Mouse (Mus musculus): Measurements from ENCODE around the gene Ano2. TPM values are rescaled to one million over a fixed set of nuclear protein-coding genes. Genes with fewer than 3 reads are reported as not detected.

The Ano2 gene
- total RNA-seq (2015), result not detected in 2 replicates
- not detected in 2 replicates for total RNA-seq (2017)

DNA sequence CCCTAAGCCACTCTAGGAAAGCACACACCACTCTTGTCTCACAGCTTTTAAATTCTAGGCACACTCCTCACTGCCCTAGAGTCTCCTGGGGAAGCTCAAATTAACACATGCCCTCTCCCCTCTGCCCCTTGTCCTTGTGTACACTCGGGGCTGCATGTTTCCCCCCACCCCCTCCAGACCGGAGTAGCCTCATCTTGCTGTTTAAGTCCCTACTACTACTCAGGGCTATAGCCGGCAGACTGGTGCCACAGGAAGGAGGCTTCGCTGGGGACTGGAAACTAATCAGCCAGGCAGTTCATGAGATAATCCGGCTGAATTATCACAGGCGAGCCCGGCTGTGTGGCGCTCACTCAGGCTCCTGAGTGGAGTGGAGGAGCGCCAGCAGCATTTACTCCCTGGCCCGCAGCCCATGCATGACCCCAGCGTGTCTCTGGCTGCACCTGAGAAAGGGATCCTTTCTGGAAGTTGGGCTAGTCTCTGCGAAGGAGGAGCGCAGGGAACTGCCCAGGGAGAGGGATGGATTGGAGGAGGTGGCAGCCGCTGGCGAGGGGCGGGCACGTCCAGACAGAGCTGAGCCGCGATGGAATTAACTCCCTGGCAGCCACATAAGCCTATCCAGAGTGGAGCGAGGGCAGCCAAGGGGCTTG is at the start of gene Ano2:
Gene Ano2, plus strand, starts transcription at position 363 of the 647 bp plus-strand sequence.
- ATAC-seq (replicated peaks; ENCODE audit: poor library complexity), result no peak

DNA sequence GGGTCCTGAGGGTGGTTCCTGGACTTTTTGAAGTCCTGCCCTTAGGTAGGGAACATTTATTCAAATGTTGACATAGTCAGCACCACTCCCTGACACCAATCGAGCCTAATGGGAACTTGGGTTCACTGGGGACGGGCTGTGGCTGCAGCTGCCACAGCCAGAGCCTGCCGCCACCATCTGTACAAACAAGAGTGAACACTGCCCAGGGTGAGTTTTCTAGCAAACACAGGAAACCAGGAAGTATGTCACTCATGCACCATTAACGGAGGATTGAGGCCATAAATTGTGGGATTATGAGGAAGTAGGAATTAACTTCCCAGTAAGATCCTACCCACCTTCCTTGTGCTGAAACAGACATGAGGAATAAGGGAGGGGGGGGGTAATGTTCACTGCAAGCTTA is 49.7 kb upstream of the Ano2 start:
- no peak for ATAC-seq (replicated peaks; ENCODE audit: poor library complexity)

DNA sequence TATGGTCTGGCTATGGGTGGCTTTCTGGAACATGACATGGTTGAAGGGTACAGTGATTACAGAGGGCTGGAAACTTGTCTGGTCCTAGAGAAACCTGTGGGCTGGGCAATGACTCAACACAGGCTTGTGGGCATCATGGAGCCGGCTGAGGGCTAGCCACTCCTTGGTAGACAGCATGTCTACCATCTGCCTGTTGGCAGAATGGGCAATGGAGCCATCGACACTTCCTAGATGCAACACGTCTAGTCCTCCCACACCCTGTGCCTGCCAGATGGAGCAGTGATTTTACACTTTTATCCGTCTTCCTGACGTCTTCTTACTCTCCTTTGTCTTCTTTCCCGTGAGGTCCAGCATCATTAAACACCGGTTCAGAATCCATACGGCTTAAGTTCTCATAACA is 49.1 kb upstream of the Ano2 start:
- no peak for ATAC-seq (replicated peaks; ENCODE audit: poor library complexity)

DNA sequence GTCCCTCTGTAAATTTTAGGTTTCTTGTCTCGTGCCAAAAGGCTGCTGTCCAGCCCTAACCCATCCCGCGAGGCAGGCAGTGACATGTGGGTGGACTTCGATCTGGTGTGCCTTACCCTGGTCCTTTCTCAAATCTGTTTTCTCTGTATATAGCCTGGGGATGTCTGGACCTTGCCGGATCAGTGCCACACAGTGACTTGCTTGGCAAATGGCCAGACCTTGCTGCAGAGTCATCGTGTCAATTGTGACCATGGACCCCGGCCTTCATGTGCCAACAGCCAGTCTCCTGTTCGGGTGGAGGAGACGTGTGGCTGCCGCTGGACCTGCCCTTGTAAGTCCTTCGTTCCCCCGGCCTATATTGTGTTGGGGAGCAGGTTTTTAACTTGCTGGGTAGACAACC is 41.3 kb upstream of the Ano2 start:
- no peak for ATAC-seq (replicated peaks; ENCODE audit: poor library complexity)

DNA sequence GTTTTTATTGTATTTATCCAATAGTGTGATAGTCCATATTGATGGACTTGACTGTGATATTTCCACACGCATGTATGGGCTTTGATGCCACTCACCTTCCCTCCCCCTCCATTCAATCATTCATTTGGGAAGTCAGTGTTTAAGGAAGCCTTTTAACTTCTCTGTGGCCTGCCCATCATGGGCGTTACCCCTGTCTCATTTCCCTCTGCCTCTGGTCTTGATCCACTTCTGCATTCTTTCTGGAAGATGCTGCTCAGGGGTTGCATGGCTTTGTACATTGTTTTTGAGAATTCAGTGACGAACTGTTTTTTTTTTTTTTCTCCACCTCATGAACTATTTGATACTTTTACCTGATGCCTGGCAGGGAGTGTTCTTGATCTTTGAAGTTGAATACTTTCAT is 38.9 kb upstream of the Ano2 start:
- no peak for ATAC-seq (replicated peaks; ENCODE audit: poor library complexity)

DNA sequence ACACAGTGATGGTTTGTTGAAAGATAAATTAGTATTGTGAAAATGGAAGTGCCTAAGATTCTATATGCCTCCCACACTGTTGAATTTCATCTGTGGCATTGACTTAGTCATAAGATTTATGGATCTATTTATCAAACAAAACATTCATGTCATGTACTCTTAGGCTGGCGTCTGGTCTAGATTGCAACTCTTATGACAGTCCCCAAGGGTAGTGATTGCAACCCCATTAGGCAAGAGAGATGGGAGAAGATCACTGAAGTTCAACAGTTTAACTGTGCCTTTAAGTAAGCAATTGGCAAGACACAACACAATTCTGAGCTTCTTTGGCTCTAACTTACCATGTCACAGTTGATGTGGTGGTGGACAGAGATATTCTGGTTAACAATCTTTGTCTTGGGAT is 36.8 kb upstream of the Ano2 start:
- ATAC-seq (replicated peaks; ENCODE audit: poor library complexity), result no peak

DNA sequence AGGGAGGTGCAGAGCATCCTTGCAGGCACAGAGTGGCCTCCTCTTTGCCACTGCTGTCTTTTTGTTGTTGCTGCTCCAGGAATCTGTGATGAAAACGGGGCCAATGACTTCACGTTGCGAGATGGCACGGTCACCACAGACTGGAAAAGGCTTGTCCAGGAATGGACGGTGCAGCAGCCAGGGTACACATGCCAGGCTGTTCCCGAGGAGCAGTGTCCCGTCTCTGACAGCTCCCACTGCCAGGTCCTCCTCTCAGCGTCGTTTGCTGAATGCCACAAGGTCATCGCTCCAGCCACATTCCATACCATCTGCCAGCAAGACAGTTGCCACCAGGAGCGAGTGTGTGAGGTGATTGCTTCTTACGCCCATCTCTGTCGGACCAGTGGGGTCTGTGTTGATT is 33.3 kb upstream of the Ano2 start:
- ATAC-seq (replicated peaks; ENCODE audit: poor library complexity), result no peak

DNA sequence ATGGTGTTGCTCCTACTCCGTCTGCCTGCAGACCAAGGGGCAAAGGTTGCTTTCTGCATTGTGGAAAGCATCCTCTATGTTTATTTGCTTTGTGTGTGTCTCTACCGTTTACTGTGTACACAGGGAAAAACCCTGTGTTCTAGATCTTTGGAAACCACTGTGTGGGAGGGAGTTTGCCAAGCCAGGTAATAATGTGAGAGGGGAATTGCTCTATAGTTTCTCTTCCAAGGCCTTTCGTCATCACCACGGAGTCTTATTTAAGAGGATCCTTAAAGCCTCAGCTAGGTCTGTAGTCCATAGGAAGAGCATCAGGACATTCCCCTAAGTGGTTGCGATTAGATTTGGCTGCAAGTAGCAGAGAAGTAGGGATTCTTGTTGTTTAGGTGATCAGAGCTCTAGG is 32.3 kb upstream of the Ano2 start:
- ATAC-seq (replicated peaks; ENCODE audit: poor library complexity), result no peak

DNA sequence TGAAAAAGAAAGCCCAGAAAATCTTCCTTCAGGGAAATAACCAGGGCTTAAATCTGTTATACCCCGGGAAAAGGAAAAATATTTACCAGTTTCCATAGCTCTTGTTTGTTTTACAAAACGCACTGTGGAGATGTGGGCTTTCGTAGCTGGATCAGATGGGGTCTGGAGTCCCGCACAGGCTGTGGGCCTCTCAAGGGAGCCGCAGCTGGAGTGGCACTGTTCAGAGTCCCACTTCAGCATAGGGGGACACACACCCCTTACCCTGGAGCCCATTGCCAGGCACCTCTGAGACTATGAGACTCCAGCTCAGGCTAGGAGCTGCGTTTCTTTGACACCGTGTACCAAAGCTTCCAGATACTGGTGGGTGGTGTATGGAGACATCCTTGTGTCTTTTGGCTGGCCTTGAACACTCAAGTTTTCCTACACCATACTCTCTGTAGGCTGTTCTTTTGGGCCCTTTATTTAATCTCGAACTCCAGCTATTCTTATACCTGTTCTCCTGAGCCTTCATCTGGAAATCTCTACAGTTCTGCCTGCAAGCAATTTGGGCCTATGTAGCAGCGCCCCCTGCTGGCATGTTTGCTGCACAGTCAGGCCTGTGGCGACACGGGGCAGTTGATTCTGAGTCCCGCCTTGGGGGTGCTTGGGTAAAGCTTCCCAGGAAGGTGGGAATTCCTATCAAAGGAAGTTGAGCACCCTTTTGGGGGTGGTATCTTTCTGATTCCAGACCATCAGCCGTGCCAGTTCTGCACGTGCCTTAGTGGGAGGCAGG is 28.9 kb upstream of the Ano2 start:
- ATAC-seq (replicated peaks; ENCODE audit: poor library complexity), result peak; percentile 86

DNA sequence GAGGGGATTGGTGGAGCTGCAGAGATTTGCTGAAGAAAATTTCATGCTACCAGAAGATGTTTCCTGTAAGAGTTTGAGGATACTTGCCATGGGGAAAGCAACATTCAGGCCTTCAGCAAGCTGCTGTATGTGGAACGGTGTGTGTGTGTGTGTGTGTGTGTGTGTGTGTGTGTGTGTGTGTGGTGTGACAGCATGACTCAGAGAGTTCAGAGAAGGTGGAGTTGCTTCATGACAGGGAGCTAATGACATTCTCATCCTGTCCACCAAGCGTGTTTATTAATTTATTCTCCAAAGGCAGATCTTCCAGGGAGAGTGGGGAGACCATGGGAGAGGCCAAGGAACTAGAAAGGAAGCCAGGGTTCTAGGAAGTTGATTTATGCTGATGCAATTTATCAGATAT is 26.3 kb upstream of the Ano2 start:
- ATAC-seq (replicated peaks; ENCODE audit: poor library complexity), result no peak

DNA sequence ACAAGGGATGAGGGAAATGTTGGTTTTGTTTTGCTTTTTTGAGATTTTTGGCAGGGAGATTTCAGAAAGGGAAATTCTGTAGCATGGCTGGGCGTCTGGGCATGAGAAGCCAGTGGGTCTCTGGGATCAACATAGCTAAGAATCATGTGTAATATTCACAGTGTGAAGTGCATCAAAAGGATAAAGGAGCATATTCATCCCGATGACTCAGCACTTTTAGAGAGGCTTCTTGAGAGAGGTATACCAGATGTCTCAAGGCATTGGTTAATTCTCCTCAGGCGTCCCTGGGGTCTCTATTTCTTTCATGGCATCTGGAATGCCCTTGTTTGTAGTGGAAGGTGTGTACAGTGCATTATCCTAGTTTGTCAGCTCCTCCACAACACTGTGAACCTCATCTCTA is 18.4 kb upstream of the Ano2 start:
- ATAC-seq (replicated peaks; ENCODE audit: poor library complexity), result no peak

DNA sequence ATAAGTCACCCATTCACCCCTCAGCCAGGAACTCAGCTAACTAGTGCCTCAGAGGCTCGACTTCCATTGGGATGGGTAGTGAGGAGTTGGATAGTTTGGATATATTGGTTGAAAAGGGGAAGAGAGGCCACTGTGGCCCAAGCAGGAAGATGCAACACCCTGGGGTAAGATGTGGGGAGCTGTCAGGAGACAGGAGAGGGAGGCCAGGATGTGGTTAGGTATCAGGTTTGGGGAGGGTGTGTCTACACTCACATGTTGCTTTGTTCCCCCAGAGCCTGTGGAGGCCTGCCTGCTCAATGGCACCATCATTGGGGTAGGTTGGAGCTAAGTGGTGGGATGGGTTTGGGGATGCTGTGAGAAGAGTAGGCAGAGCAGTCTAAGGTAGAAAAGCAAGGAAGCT is 11.7 kb upstream of the Ano2 start:
- ATAC-seq (replicated peaks; ENCODE audit: poor library complexity), result peak; percentile 81

DNA sequence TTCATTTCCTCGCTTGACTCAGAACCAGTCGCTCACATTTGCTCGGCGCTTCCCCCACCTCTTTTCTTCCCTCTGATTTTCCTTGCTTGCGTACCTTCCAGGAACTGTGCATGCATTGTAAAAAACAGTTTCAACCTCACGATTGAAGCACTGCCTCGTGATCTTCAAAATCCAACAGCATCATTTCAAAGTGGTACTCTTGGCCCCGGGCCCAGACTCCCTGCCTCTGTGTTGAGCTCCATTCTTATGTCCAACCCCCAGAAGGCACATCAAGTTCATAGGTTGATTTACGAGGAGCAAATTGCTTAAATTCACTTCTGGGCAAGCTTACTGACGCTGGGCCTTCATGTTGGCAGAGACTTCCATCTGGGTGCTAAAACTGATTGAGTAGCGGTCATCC is 9.6 kb upstream of the Ano2 start:
- no peak for ATAC-seq (replicated peaks; ENCODE audit: poor library complexity)

DNA sequence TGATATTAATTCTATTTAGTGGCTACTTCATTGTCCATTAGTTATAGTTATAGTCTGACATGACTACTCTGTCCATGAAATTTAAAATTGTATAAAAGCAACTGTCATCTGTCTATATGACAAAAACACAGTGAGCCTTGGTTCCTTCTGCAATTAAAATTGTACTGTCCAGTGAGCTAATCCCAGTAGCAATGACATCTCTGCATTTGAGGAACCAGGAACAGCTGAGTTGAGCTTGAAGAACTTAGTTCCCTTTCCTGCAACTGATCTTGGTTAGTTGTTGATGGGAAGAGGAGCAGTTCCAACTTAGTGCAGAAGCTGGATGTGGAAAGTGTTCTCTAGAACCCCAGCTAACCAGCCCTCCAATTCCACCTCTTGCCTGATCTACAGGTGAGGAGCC is 4.8 kb upstream of the Ano2 start:
- ATAC-seq (replicated peaks; ENCODE audit: poor library complexity), result peak; percentile 88

DNA sequence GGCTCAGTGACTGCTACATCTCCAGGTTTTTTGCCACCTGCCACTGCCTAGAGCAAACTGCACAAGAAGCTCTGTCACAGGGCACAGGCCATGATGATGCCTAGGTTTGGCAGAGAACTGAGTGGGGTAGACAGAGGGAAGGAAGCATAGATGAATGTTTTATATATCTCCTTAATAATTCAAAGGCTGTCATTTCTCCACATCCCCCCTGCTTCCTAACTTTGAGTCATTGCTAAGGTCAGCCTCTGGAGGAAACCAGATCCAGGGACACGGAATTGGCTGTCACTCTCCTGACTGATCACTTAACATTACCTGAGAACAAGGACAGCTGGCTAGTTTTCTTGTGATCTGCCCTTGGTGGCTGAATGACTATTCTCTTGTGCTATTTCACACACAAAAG is 2.2 kb upstream of the Ano2 start:
- no peak for ATAC-seq (replicated peaks; ENCODE audit: poor library complexity)

DNA sequence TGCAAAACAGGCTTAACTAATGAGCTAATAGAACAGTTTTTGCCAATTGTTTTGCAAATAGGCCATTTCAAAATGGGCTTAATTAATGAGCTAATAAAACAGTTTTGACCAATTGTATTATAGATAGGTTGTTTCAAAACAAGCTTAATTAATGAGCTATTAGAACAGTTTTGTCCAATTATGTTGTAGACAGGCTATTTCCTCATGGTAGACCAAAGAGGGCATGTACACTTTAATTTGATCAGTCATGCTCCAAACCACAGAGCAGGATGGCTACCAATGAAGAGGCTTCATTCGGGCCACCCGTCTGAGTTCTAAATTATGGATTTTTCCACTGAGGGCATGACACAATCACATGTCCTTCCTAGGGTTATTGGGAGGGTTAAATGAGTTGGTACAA is 10.9 kb downstream of the Ano2 start:
- ATAC-seq (replicated peaks; ENCODE audit: poor library complexity), result no peak

DNA sequence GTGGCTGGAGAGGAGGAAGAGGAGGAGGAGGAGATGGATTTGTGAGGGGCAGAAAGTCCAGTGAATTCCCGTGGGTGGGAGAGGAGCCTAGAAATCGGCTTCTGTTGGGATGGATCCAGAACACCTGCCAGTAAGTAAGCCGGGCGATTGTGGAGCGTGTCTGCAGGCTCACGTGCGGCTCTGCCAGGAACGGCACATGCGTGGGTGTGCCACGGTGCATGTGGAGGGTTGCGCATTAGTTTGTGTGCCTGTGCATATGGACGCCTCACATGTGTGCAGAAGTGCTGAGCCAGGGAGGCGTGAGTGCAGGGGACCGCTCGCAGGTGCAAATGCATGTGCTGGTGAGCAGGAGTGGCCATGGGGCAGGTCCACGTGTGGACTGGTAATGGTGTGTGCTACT is 21.0 kb downstream of the Ano2 start:
- no peak for ATAC-seq (replicated peaks; ENCODE audit: poor library complexity)

DNA sequence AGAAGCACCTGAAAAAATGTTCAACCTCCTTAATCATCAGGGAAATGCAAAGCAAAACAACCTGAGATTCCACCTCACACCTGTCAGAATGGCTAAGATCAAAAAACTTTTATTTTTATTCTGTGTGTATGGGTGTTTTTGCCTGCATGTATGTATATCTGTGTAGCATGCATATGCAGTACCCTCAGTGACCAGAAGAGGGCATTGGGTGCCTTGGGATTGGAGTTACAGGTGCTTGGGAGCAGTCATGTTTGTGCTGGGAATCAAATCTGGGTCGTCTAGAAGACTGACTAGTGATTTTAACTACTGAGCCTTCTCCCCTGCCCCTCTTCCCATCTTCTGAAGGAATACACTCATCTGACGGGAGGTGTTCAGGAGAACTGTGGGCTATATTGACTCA is 36.2 kb downstream of the Ano2 start:
- ATAC-seq (replicated peaks; ENCODE audit: poor library complexity), result no peak

DNA sequence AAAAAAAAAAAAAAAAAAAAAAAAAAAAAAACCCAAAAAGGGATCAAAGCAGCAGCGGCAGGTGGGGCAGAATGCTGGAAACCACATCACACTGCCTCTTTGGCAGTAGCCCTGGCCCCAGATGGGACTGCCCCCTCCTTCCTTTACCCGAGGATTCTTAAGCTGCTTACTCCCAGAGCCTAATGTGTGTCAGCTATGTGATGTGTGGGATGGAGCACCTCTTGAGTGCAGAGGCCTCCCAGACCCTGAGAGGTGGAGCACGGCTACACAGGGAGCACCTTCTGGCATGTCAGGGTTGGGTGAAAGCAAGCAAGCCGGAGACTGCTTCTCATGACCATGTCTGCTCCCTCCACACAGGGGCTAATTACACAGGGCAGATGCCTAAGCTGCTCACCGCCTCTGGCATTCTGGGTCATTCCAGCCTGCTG is 37.3 kb downstream of the Ano2 start:
- no peak for ATAC-seq (replicated peaks; ENCODE audit: poor library complexity)

DNA sequence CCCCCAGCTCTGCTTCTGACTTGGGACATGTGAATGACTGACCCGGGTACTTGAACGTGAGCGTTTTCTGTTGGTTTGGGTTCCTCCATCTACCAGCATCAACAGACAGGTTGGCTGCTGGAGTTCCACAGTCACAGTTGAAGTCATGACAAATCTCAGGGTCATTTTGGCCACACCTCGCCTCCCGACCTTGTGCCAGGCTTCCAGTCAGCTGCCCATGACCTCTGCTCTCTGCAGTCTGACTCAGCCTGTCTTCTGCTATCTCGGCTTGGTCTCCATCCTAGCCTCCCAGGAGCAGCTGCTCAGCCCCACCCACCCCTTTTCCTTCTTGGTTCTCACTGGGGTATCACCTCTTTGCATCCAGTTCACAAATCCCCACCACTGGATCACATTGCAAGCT is 39.3 kb downstream of the Ano2 start:
- ATAC-seq (replicated peaks; ENCODE audit: poor library complexity), result no peak

DNA sequence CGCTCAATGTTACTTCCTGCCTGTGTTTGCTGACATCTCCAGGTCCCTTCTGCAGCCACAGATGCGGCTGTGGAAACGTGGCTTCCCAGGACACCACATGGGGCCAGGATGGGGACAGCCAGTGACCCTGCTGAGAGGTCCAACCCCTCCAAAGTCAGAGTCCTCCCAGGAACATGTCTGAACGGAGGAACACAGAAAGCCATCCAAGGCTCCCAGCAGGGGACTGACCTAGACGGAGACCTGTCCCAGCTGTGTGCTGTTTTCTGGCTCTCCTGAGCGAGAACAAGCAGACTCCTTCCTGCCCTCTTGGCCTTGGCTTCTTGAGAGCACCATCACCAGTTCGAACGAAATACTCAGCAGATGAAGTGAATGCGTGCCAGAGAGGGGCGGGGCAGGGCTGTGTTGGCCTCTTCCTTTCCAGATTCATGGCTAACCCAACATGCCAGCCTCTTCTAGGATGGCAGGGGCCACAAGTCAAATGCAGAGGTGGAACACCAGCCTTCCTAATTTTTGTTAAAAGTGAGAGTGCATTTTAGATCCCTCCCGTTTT is 39.8 kb downstream of the Ano2 start:
- no peak for ATAC-seq (replicated peaks; ENCODE audit: poor library complexity)

DNA sequence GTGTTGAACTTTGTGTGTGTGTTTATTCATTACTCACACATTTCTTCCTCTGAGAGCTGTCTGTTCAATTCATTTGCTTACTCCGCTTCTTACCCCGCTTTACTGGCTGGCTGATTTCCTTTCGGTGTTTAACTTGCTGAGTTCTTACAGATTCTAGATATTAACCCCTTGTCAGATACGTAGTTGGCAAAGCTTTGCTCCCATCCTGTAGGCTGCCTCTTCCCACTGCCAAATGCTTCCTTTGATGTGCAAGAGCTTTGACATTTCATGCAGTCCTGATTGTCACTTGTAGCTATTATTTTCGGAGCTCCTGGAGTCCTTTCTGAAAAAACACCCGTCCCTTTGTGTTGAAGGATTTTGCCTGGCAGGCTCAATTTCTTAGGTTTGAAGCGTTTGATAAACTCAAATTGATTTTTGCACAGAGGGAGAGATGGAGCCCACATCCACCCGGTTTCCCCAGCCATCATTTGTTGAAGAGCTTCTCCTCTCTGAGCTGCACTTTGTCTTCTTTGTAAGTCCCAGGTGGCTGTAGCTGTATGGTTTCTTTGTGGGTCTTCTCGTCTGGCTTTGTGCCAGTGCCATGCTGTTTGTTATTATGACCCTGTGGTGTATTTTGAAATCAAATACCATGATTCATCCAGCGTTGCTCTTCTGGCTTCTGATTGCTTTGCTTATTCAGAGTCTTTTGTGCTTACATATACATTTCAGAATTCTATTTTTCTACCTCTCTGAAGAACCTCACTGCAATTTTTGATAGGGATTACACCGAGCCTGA is 47.5 kb downstream of the Ano2 start:
- no peak for ATAC-seq (replicated peaks; ENCODE audit: poor library complexity)

All from megakaryocyte progenitor cell, adult 5-6 weeks (primary cell).